Mouse (Mus musculus) MEL (cell line): ENCODE data around the gene Tpmt. TPM values are rescaled to one million over a fixed set of nuclear protein-coding genes. Genes with fewer than 3 reads are reported as not detected.
A peak's percentile ranks its signal among the peaks of the same experiment; 100 is the strongest.

ENCODE experiments used
- DNase-seq: peaks from one replicate; pipeline ENCODE4 v3.0.0; 2011; ENCODE audit warnings: low read depth, low spot score
- H3K27ac ChIP-seq: 2 replicates; pipeline ENCODE4 v1.5.1; 2012; ENCODE audit warnings: low read depth, mild to moderate bottlenecking, control low read depth, low read length, moderate library complexity; ENCODE audit not compliant: control insufficient read depth
- H3K27me3 ChIP-seq, 2 experiments: fragments of 150-350 bp in 1 of 2; sonication (generic) in 1 of 2; 2 replicates each; pipeline ENCODE4 v1.6.1; 2012; ENCODE audit warnings: low read length in 2 of 2, mild to moderate bottlenecking in 2 of 2, improper control_type of control experiment in 1 of 2, moderate library complexity in 1 of 2; ENCODE audit not compliant: insufficient read depth in 2 of 2, control insufficient read depth in 1 of 2
- H3K36me3 ChIP-seq, 2 experiments: 2 replicates each; pipeline ENCODE4 v1.6.1; 2012 to 2014; ENCODE audit warnings: low read length in 2 of 2, improper control_type of control experiment in 1 of 2, inconsistent platforms in 1 of 2, mild to moderate bottlenecking in 1 of 2; ENCODE audit not compliant: insufficient read depth in 2 of 2, control insufficient read depth in 1 of 2
- H3K4me1 ChIP-seq, 2 experiments: fragments of 150-350 bp in 1 of 2; sonication (generic) in 1 of 2; 2 replicates each; pipeline ENCODE4 v1.6.1; 2012; ENCODE audit warnings: low read length in 2 of 2, improper control_type of control experiment in 1 of 2, mild to moderate bottlenecking in 1 of 2; ENCODE audit not compliant: insufficient read depth in 2 of 2, control insufficient read depth in 1 of 2
- H3K4me3 ChIP-seq, 2 experiments: fragments of 150-350 bp in 1 of 2; sonication (generic) in 1 of 2; 2 replicates each; pipeline ENCODE4 v1.5.1; 2012; ENCODE audit warnings: low read depth in 2 of 2, low read length in 2 of 2, mild to moderate bottlenecking in 2 of 2, moderate library complexity in 2 of 2, control low read depth in 1 of 2, improper control_type of control experiment in 1 of 2; ENCODE audit not compliant: control insufficient read depth in 1 of 2, insufficient read depth in 1 of 2
- H3K79me2 ChIP-seq: 2 replicates; pipeline ENCODE4 v1.6.1; 2012; ENCODE audit warnings: mild to moderate bottlenecking, low read length, moderate library complexity; ENCODE audit not compliant: control insufficient read depth, poor library complexity, insufficient read depth
- H3K9ac ChIP-seq: 2 replicates; pipeline ENCODE4 v1.6.1; 2012; ENCODE audit warnings: low read depth, mild to moderate bottlenecking, control low read depth, low read length, moderate library complexity; ENCODE audit not compliant: control insufficient read depth, poor library complexity, severe bottlenecking
- H3K9me3 ChIP-seq: fragments of 150-350 bp; sonication (generic); replicated peaks from 2 replicates; pipeline ENCODE4 v1.6.1; 2012; ENCODE audit warnings: mild to moderate bottlenecking, low read length, improper control_type of control experiment, moderate library complexity; ENCODE audit not compliant: insufficient read depth
- CHD1 ChIP-seq: IDR thresholded peaks from 2 replicates; pipeline ENCODE4 v1.6.1; 2012; ENCODE audit warnings: low read depth, mild to moderate bottlenecking, inconsistent platforms, low read length, improper control_type of control experiment
- CTCF ChIP-seq, 3 experiments: IDR thresholded peaks in 2 of 3; conservative IDR thresholded peaks in 1 of 3; 2 replicates each; pipeline ENCODE4 v1.5.1; 2011 to 2012; ENCODE audit warnings: low read length in 3 of 3, low read depth in 2 of 3, mild to moderate bottlenecking in 2 of 3, improper control_type of control experiment in 1 of 3, inconsistent platforms in 1 of 3, mixed read lengths in 1 of 3, moderate library complexity in 1 of 3; ENCODE audit not compliant: control insufficient read depth in 1 of 3, insufficient read depth in 1 of 3, poor library complexity in 1 of 3, severe bottlenecking in 1 of 3
- MAFK ChIP-seq: IDR thresholded peaks from 2 replicates; pipeline ENCODE4 v1.6.1; 2011; ENCODE audit warnings: low read depth, mild to moderate bottlenecking, low read length, improper control_type of control experiment, borderline replicate concordance
- MYC ChIP-seq: IDR thresholded peaks from 2 replicates; pipeline ENCODE4 v1.6.1; 2011; ENCODE audit warnings: low read depth, mild to moderate bottlenecking, low read length, improper control_type of control experiment, moderate library complexity
- NRF1 ChIP-seq: IDR thresholded peaks from 2 replicates; pipeline ENCODE4 v1.6.1; 2014; ENCODE audit warnings: low read depth, mild to moderate bottlenecking, inconsistent platforms, low read length, improper control_type of control experiment, moderate library complexity; ENCODE audit not compliant: poor library complexity, insufficient read depth, severe bottlenecking
- POLR2A ChIP-seq, 2 experiments: IDR thresholded peaks; 2 replicates each; pipeline ENCODE4 v1.6.1; 2011 to 2012; ENCODE audit warnings: low read length in 2 of 2, mild to moderate bottlenecking in 2 of 2, control low read depth in 1 of 2, improper control_type of control experiment in 1 of 2, low read depth in 1 of 2, moderate library complexity in 1 of 2; ENCODE audit not compliant: control insufficient read depth in 1 of 2, insufficient read depth in 1 of 2, poor library complexity in 1 of 2
- POLR2AphosphoS2 ChIP-seq: IDR thresholded peaks from 2 replicates; pipeline ENCODE4 v1.6.1; 2011; ENCODE audit warnings: low read length, improper control_type of control experiment
- SMC3 ChIP-seq: IDR thresholded peaks from 2 replicates; pipeline ENCODE4 v1.6.1; 2011; ENCODE audit warnings: low read depth, low read length, improper control_type of control experiment
- TBP ChIP-seq: IDR thresholded peaks from 2 replicates; pipeline ENCODE4 v1.8.0; 2011; ENCODE audit warnings: low read depth, low read length, improper control_type of control experiment
- USF1 ChIP-seq: IDR thresholded peaks from 2 replicates; pipeline ENCODE4 v1.6.1; 2014; ENCODE audit warnings: low read depth, mild to moderate bottlenecking, inconsistent platforms, low read length, improper control_type of control experiment, moderate library complexity
- ZC3H11A ChIP-seq: IDR thresholded peaks from 2 replicates; pipeline ENCODE4 v1.6.1; 2012; ENCODE audit warnings: low read depth, mild to moderate bottlenecking, inconsistent platforms, low read length, improper control_type of control experiment
- polyA plus RNA-seq, 2 experiments: library from polyadenylated mRNA; stranded (reverse) in 1 of 2; unstranded in 1 of 2; fragments of >175 nt in 1 of 2; fragments of >200 nt in 1 of 2; gene quantifications; 2 replicates each; pipeline versions ENCODE4 v1.2.1 to v1.2.4; 2012; ENCODE audit warnings: low replicate concordance in 2 of 2, low read depth in 1 of 2; ENCODE audit not compliant: insufficient read length in 2 of 2, insufficient read depth in 1 of 2, missing spikeins in 1 of 2
- total RNA-seq: library from RNA; depleted of rRNA; stranded (reverse); fragments of 300-350 nt; gene quantifications from 2 replicates; pipeline ENCODE4 v1.2.3, GENCODE M21; 2012

The Tpmt gene
- total and polyA plus RNA-seq, 3 experiments = 2.5 to 3.9 TPM; not detected in 1

- no peak within 1 kb of the TSS for H3K27ac ChIP-seq
- no peaks in the 10 kb centered on the region for H3K79me2 ChIP-seq
- H3K27me3 ChIP-seq = no peaks in the 10 kb centered on the region
- H3K36me3 ChIP-seq = no peaks in the 10 kb centered on the region
- no peak within 1 kb of the TSS for H3K4me3 ChIP-seq
- H3K9ac ChIP-seq = no peak within 1 kb of the TSS
- TF ChIP-seq USF1 = no peak
- no peak for TF ChIP-seq ZC3H11A
- no peak for TF ChIP-seq POLR2AphosphoS2
- peak; percentile 49 for TF ChIP-seq NRF1
- no peak for TF ChIP-seq POLR2A (IDR thresholded peaks at IDR 0.05; ENCODE audit: control insufficient read depth in 1 of 2, insufficient read depth in 1 of 2, low read depth in 1 of 2, low read length in 2 of 2, poor library complexity in 1 of 2)
- no peak for TF ChIP-seq TBP
- peak; percentile 49 for TF ChIP-seq SMC3
- no peak for TF ChIP-seq CHD1
- peak in 2 of 3 experiments; percentile 38 to 47; a peak in 4 of 6 replicates for TF ChIP-seq CTCF (IDR thresholded peaks at IDR 0.05 in 2 of 3, conservative IDR thresholded peaks at IDR 0.05 in 1 of 3; ENCODE audit: control insufficient read depth in 1 of 3, insufficient read depth in 1 of 3, low read depth in 2 of 3, low read length in 3 of 3, poor library complexity in 1 of 3, severe bottlenecking in 1 of 3)
- no peak for TF ChIP-seq MYC
- H3K9me3 ChIP-seq = no peaks in the 10 kb centered on the region
- peak; percentile 18 for DNase-seq
- no peaks in the 10 kb centered on the region for H3K4me1 ChIP-seq
Observed at GRCm38 (mm10) chr13:47014334-47015194, 30.0 kb downstream of the Tpmt start, which contains the start of gene Nhlrc1. Gene Nhlrc1, minus strand, starts transcription at chr13:47014850.

- H3K4me3 ChIP-seq = no peak overlapping the region
- no peak overlapping the region for H3K9ac ChIP-seq
- no peak for DNase-seq
- TF ChIP-seq MAFK (no peak), POLR2A (IDR thresholded peaks at IDR 0.05; ENCODE audit: control insufficient read depth in 1 of 2, insufficient read depth in 1 of 2, low read depth in 1 of 2, low read length in 2 of 2, poor library complexity in 1 of 2) (no peak)
- TF ChIP-seq, all 39 proteins: peak for 0
- no peak overlapping the region for H3K27ac ChIP-seq
- H3K79me2 ChIP-seq = no peaks in the 10 kb centered on the region
- H3K36me3 ChIP-seq = no peaks in the 10 kb centered on the region
- H3K27me3 ChIP-seq = no peaks in the 10 kb centered on the region
- no peaks in the 10 kb centered on the region for H3K4me1 ChIP-seq
- no peaks in the 10 kb centered on the region for H3K9me3 ChIP-seq
Observed at GRCm38 (mm10) chr13:47013740-47014139, 30.8 kb downstream of the Tpmt start.

GRCm38 (mm10) chr13:47001590-47001989, 42.9 kb downstream of the Tpmt start:
- Histone ChIP-seq H3K79me2 (no peaks in the 10 kb centered on the region), H3K4me1 (no peaks in the 10 kb centered on the region), H3K4me3 (no peak overlapping the region), H3K27ac (no peak overlapping the region), H3K36me3 (no peaks in the 10 kb centered on the region), H3K9me3 (no peaks in the 10 kb centered on the region), H3K27me3 (no peaks in the 10 kb centered on the region)
- no peak for TF ChIP-seq POLR2AphosphoS2
- TF ChIP-seq, all 39 proteins: peak for 0
- no peak for DNase-seq
- no peak overlapping the region for H3K9ac ChIP-seq
